Mouse (Mus musculus) brain, embryonic 14.5 days (tissue): ENCODE results near the gene Zfp367.

Experiments
- CTCF ChIP-seq: fragments of 200-500 bp; IDR thresholded peaks from 2 replicates; pipeline ENCODE4 v1.5.1; 2012; ENCODE audit warnings: inconsistent platforms, mild to moderate bottlenecking, moderate library complexity, borderline replicate concordance; ENCODE audit not compliant: insufficient read depth, insufficient read length; ENCODE audit errors: extremely low read depth
- POLR2A ChIP-seq: fragments of 200-500 bp; IDR thresholded peaks from 2 replicates; pipeline ENCODE4 v1.6.1; 2012; ENCODE audit warnings: mild to moderate bottlenecking, inconsistent platforms, borderline replicate concordance; ENCODE audit not compliant: poor library complexity, insufficient read depth, insufficient read length, severe bottlenecking; ENCODE audit errors: extremely low read depth

- no peak for TF ChIP-seq POLR2A
- no peak for TF ChIP-seq CTCF
Observed at GRCm38 (mm10) chr13:64156966-64157365, 4.0 kb upstream of the Zfp367 start.
